Mouse (Mus musculus) limb, embryonic 13.5 days (tissue): ENCODE measurements around the gene Vav2. TPM values are rescaled to one million over a fixed set of nuclear protein-coding genes. Genes with fewer than 3 reads are reported as not detected.

Experiments
- ATAC-seq: fragments of 200-750 bp; cut with Nextera tagmentation; 2 replicates; pipeline ENCODE4 v1.8.0; 2017; ENCODE audit warnings: low read depth, moderate number of reproducible peaks, moderate TSS enrichment; ENCODE audit not compliant: low FRiP score
- H3K27ac ChIP-seq: fragments of 300-500 bp; sonication (generic); 2 replicates; pipeline ENCODE4 v1.5.1; 2015; ENCODE audit warnings: inconsistent platforms, mild to moderate bottlenecking, moderate library complexity
- H3K27me3 ChIP-seq: fragments of 300-500 bp; sonication (generic); 2 replicates; pipeline ENCODE4 v1.6.1; 2015; ENCODE audit warnings: mild to moderate bottlenecking, inconsistent platforms
- H3K36me3 ChIP-seq: fragments of 300-500 bp; sonication (generic); 2 replicates; pipeline ENCODE4 v1.6.1; 2015; ENCODE audit warnings: inconsistent platforms, mild to moderate bottlenecking, moderate library complexity
- H3K4me1 ChIP-seq: fragments of 300-500 bp; sonication (generic); 2 replicates; pipeline ENCODE4 v1.6.1; 2015; ENCODE audit warnings: inconsistent platforms
- H3K4me2 ChIP-seq: fragments of 300-500 bp; sonication (generic); replicated peaks from 2 replicates; pipeline ENCODE4 v1.6.1; 2015; ENCODE audit warnings: inconsistent platforms, mild to moderate bottlenecking, moderate library complexity
- H3K4me3 ChIP-seq: fragments of 300-500 bp; sonication (generic); 2 replicates; pipeline ENCODE4 v1.5.1; 2015; ENCODE audit warnings: moderate library complexity, mild to moderate bottlenecking, inconsistent platforms
- H3K9ac ChIP-seq: fragments of 300-500 bp; sonication (generic); 2 replicates; pipeline ENCODE4 v1.6.1; 2015; ENCODE audit warnings: mild to moderate bottlenecking, inconsistent platforms
- H3K9me3 ChIP-seq: fragments of 300-500 bp; sonication (generic); 2 replicates; pipeline ENCODE4 v1.6.1; 2016; ENCODE audit warnings: inconsistent platforms
- WGBS: fragments of 180-500 bp; shearing (Covaris S2); methylation state at CpG from one replicate; pipeline ENCODE4 v1.1.7; 2015; 5-methylcytosine and 5-hydroxymethylcytosine counted together
- polyA plus RNA-seq: library from polyadenylated mRNA; unstranded; fragments of >200 nt; fragmentation: Nextera tagmentation; extraction: Ambion mirVana; gene quantifications from 2 replicates; pipeline ENCODE4 v1.2.1, GENCODE M21; 2015

Vav2 gene
- polyA plus RNA-seq, 1 experiment from 2014 or later = 5.7 TPM

GRCm38 (mm10) chr2:27340682-27341081 lies 86.2 kb downstream of the Vav2 start:
- 80% methylated on average over 6 of the region's 6 CpGs for WGBS
- Histone ChIP-seq H3K4me2 (no peak overlapping the region), H3K27me3 (no peaks in the 10 kb centered on the region), H3K27ac (no peak overlapping the region), H3K9ac (no peak overlapping the region), H3K4me3 (no peak overlapping the region), H3K9me3 (no peaks in the 10 kb centered on the region), H3K36me3 (peaks cover 6% of the 10 kb centered on the region; the same call in 1 of the 2 replicates), H3K4me1 (peaks cover 13% of the 10 kb centered on the region; the same call in 1 of the 2 replicates)
- no peak for ATAC-seq

- no peaks in the 10 kb centered on the region for H3K27me3 ChIP-seq
- H3K36me3 ChIP-seq = peaks cover 9% of the 10 kb centered on the region; the same call in 1 of the 2 replicates
- no peak overlapping the region for H3K4me2 ChIP-seq
- no peak overlapping the region for H3K27ac ChIP-seq
- 58% methylated on average over 8 of the region's 8 CpGs for whole genome bisulfite sequencing
- no peak for ATAC-seq
- H3K9me3 ChIP-seq = no peaks in the 10 kb centered on the region
- H3K4me3 ChIP-seq = no peak overlapping the region
- H3K9ac ChIP-seq = no peak overlapping the region
- peaks cover 13% of the 10 kb centered on the region; the same call in 1 of the 2 replicates for H3K4me1 ChIP-seq
Observed at GRCm38 (mm10) chr2:27339051-27339450, 87.8 kb downstream of the Vav2 start.

- H3K27ac ChIP-seq = no peak overlapping the region
- WGBS = 64% methylated on average over 6 of the region's 6 CpGs
- peaks cover 13% of the 10 kb centered on the region; the same call in 1 of the 2 replicates for H3K4me1 ChIP-seq
- no peaks in the 10 kb centered on the region for H3K9me3 ChIP-seq
- no peaks in the 10 kb centered on the region for H3K27me3 ChIP-seq
- ATAC-seq = no peak
- no peak overlapping the region for H3K9ac ChIP-seq
- no peak overlapping the region for H3K4me2 ChIP-seq
- peaks cover 9% of the 10 kb centered on the region; the same call in 1 of the 2 replicates for H3K36me3 ChIP-seq
- H3K4me3 ChIP-seq = no peak overlapping the region
Observed at GRCm38 (mm10) chr2:27337261-27337660, 89.6 kb downstream of the Vav2 start.

- no peak overlapping the region for H3K27ac ChIP-seq
- H3K4me3 ChIP-seq = no peak overlapping the region
- no peaks in the 10 kb centered on the region for H3K9me3 ChIP-seq
- WGBS = 75% methylated on average over 9 of the region's 9 CpGs
- peaks cover 13% of the 10 kb centered on the region; the same call in 1 of the 2 replicates for H3K4me1 ChIP-seq
- peaks cover 9% of the 10 kb centered on the region; the same call in 1 of the 2 replicates for H3K36me3 ChIP-seq
- no peak overlapping the region for H3K4me2 ChIP-seq
- no peak for ATAC-seq
- no peaks in the 10 kb centered on the region for H3K27me3 ChIP-seq
- no peak overlapping the region for H3K9ac ChIP-seq
Observed at GRCm38 (mm10) chr2:27336600-27336999, 90.2 kb downstream of the Vav2 start.

GRCm38 (mm10) chr2:27334816-27335215 lies 92.0 kb downstream of the Vav2 start:
- no peak overlapping the region for H3K4me3 ChIP-seq
- H3K27ac ChIP-seq = no peak overlapping the region
- no peak overlapping the region for H3K9ac ChIP-seq
- peaks cover 9% of the 10 kb centered on the region; the same call in 1 of the 2 replicates for H3K36me3 ChIP-seq
- peaks cover 13% of the 10 kb centered on the region; the same call in 1 of the 2 replicates for H3K4me1 ChIP-seq
- no peak overlapping the region for H3K4me2 ChIP-seq
- ATAC-seq = no peak
- no peaks in the 10 kb centered on the region for H3K27me3 ChIP-seq
- WGBS = 91% methylated on average over 4 of the region's 4 CpGs
- H3K9me3 ChIP-seq = no peaks in the 10 kb centered on the region

- Histone ChIP-seq H3K4me3 (no peak overlapping the region), H3K4me1 (peaks cover 16% of the 10 kb centered on the region), H3K9me3 (no peaks in the 10 kb centered on the region), H3K27me3 (no peaks in the 10 kb centered on the region), H3K36me3 (peaks cover 9% of the 10 kb centered on the region; the same call in 1 of the 2 replicates), H3K4me2 (no peak overlapping the region), H3K27ac (no peak overlapping the region), H3K9ac (no peak overlapping the region)
- WGBS = 83% methylated on average over 5 of the region's 5 CpGs
- ATAC-seq = no peak
Observed at GRCm38 (mm10) chr2:27331560-27331959, 95.3 kb downstream of the Vav2 start.

GRCm38 (mm10) chr2:27330446-27330845 lies 96.4 kb downstream of the Vav2 start:
- no peak overlapping the region for H3K9ac ChIP-seq
- no peak overlapping the region for H3K4me2 ChIP-seq
- no peak overlapping the region for H3K27ac ChIP-seq
- H3K9me3 ChIP-seq = no peaks in the 10 kb centered on the region
- ATAC-seq = no peak
- 54% methylated on average over 8 of the region's 8 CpGs for WGBS
- peaks cover 23% of the 10 kb centered on the region for H3K4me1 ChIP-seq
- 0 out of 2 replicates have a peak, but pooled peaks cover under 1% of the 10 kb centered on the region for H3K36me3 ChIP-seq
- H3K27me3 ChIP-seq = no peaks in the 10 kb centered on the region
- H3K4me3 ChIP-seq = no peak overlapping the region

GRCm38 (mm10) chr2:27329386-27330060 lies 97.3 kb downstream of the Vav2 start:
- Histone ChIP-seq H3K36me3 (no peaks in the 10 kb centered on the region), H3K4me2 (no peak overlapping the region), H3K27ac (no peak overlapping the region), H3K4me3 (no peak overlapping the region), H3K9ac (no peak overlapping the region), H3K9me3 (no peaks in the 10 kb centered on the region), H3K27me3 (no peaks in the 10 kb centered on the region), H3K4me1 (peaks cover 27% of the 10 kb centered on the region)
- ATAC-seq = no peak
- WGBS = 90% methylated on average over 10 of the region's 10 CpGs

- H3K4me2 ChIP-seq = no peak overlapping the region
- no peak overlapping the region for H3K27ac ChIP-seq
- ATAC-seq = no peak
Observed at GRCm38 (mm10) chr2:27328613-27329041, 98.2 kb downstream of the Vav2 start.

GRCm38 (mm10) chr2:27327886-27328285 lies 98.9 kb downstream of the Vav2 start:
- Histone ChIP-seq H3K9ac (no peak overlapping the region), H3K36me3 (no peaks in the 10 kb centered on the region), H3K27ac (no peak overlapping the region), H3K27me3 (no peaks in the 10 kb centered on the region), H3K4me3 (no peak overlapping the region), H3K4me1 (peaks cover 44% of the 10 kb centered on the region), H3K9me3 (no peaks in the 10 kb centered on the region), H3K4me2 (no peak overlapping the region)
- ATAC-seq = no peak
- WGBS = 89% methylated on average over 4 of the region's 4 CpGs

More at GRCm38 (mm10) chr2:27328613-27329041, 98.2 kb downstream of the Vav2 start:
- no peak overlapping the region for H3K9ac ChIP-seq
- H3K4me3 ChIP-seq = no peak overlapping the region
- no peaks in the 10 kb centered on the region for H3K36me3 ChIP-seq
- no peaks in the 10 kb centered on the region for H3K27me3 ChIP-seq
- H3K9me3 ChIP-seq = no peaks in the 10 kb centered on the region
- peaks cover 36% of the 10 kb centered on the region for H3K4me1 ChIP-seq

GRCm38 (mm10) chr2:27327076-27327475 lies 99.8 kb downstream of the Vav2 start:
- H3K27ac ChIP-seq = no peak overlapping the region
- no peak for ATAC-seq
- H3K36me3 ChIP-seq = no peaks in the 10 kb centered on the region
- H3K4me3 ChIP-seq = no peak overlapping the region
- no peak overlapping the region for H3K4me2 ChIP-seq
- H3K9ac ChIP-seq = no peak overlapping the region
- no peaks in the 10 kb centered on the region for H3K27me3 ChIP-seq
- H3K9me3 ChIP-seq = no peaks in the 10 kb centered on the region
- peaks cover 52% of the 10 kb centered on the region for H3K4me1 ChIP-seq
- WGBS = 75% methylated on average over 6 of the region's 6 CpGs

- no peaks in the 10 kb centered on the region for H3K27me3 ChIP-seq
- no peaks in the 10 kb centered on the region for H3K36me3 ChIP-seq
- no peak overlapping the region for H3K9ac ChIP-seq
- 24% methylated on average over 7 of the region's 7 CpGs for WGBS
- H3K4me1 ChIP-seq = peaks cover 59% of the 10 kb centered on the region
- H3K4me2 ChIP-seq = no peak overlapping the region
- H3K27ac ChIP-seq = no peak overlapping the region
- ATAC-seq = no peak
- H3K4me3 ChIP-seq = no peak overlapping the region
- no peaks in the 10 kb centered on the region for H3K9me3 ChIP-seq
Observed at GRCm38 (mm10) chr2:27326357-27326756, 100.5 kb downstream of the Vav2 start.

GRCm38 (mm10) chr2:27324690-27325089 lies 102.1 kb downstream of the Vav2 start:
- Histone ChIP-seq H3K4me3 (no peak overlapping the region), H3K4me1 (peaks cover 61% of the 10 kb centered on the region), H3K27me3 (no peaks in the 10 kb centered on the region), H3K9me3 (no peaks in the 10 kb centered on the region), H3K36me3 (no peaks in the 10 kb centered on the region), H3K9ac (no peak overlapping the region), H3K4me2 (no peak overlapping the region), H3K27ac (no peak overlapping the region)
- 37% methylated on average over 2 of the region's 2 CpGs for WGBS
- ATAC-seq = no peak
